Mouse (Mus musculus) thymus, adult 2 months (tissue): ENCODE data around the gene Ap3d1. TPM values are rescaled to one million over a fixed set of nuclear protein-coding genes. Genes with fewer than 3 reads are reported as not detected.

Experiments used
- DNase-seq: peaks from one replicate; pipeline ENCODE4 v3.0.0; 2021
- H3K27ac ChIP-seq: fragments of 200-500 bp; 2 replicates; pipeline ENCODE4 v1.5.1; 2012; ENCODE audit warnings: low read length, control low read depth; ENCODE audit not compliant: control insufficient read depth, insufficient read depth
- H3K27me3 ChIP-seq: fragments of 200-500 bp; 2 replicates; pipeline ENCODE4 v1.6.1; 2012; ENCODE audit warnings: mild to moderate bottlenecking, low read length, moderate library complexity, mixed read lengths; ENCODE audit not compliant: control insufficient read depth, insufficient read depth
- H3K36me3 ChIP-seq: fragments of 200-500 bp; 2 replicates; pipeline ENCODE4 v1.6.1; 2012; ENCODE audit warnings: mild to moderate bottlenecking, low read length, moderate library complexity; ENCODE audit not compliant: control insufficient read depth, insufficient read depth
- H3K4me1 ChIP-seq: fragments of 200-500 bp; replicated peaks from 2 replicates; pipeline ENCODE4 v1.6.1; 2012; ENCODE audit warnings: low read length; ENCODE audit not compliant: control insufficient read depth, insufficient read depth
- H3K4me3 ChIP-seq: fragments of 200-500 bp; 2 replicates; pipeline ENCODE4 v1.5.1; 2012; ENCODE audit warnings: mild to moderate bottlenecking, low read length, control low read depth, moderate library complexity; ENCODE audit not compliant: control insufficient read depth, insufficient read depth
- CTCF ChIP-seq: fragments of 200-500 bp; IDR thresholded peaks from 2 replicates; pipeline ENCODE4 v1.5.1; 2012; ENCODE audit warnings: mild to moderate bottlenecking, control low read depth, low read length, moderate library complexity, borderline replicate concordance; ENCODE audit not compliant: control insufficient read depth, poor library complexity, insufficient read depth; ENCODE audit errors: extremely low read depth
- POLR2A ChIP-seq: fragments of 200-500 bp; IDR thresholded peaks from 2 replicates; pipeline ENCODE4 v1.6.1; 2012; ENCODE audit warnings: mild to moderate bottlenecking, low read length, control low read depth, moderate library complexity; ENCODE audit not compliant: control insufficient read depth, poor library complexity, insufficient read depth; ENCODE audit errors: extremely low read depth
- WGBS: fragments of 180-500 bp; shearing (Covaris S2); methylation state at CpG from one replicate; pipeline ENCODE4 v1.1.7; 2018; 5-methylcytosine and 5-hydroxymethylcytosine counted together
- polyA plus RNA-seq: library from polyadenylated mRNA; depleted of rRNA; stranded (reverse); fragments of >200 nt; gene quantifications from 2 replicates; pipeline ENCODE4 v1.2.3, GENCODE M21; 2012

Ap3d1 gene
- polyA plus RNA-seq, 1 experiment, result 195 TPM

DNA sequence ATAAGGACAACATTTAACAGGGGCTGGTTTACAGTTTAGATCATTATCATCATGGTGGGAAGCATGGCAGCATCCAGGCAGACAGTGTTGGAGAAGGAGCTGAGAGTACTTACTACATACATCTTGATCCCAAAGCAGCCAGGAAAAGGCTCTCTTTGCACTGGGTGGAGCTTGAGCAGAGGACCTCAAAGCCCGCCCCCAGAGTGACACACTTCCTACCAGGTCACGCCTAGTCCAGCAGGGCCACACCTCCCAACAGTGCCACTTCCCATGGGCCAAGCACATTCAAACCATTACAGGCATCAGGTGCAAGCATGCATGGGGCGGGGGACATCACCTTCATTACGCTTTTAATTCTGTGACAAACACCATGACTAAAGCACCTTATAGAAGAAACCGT is 2.2 kb upstream of the Ap3d1 start:
- TF ChIP-seq POLR2A (no peak), CTCF (no peak)
- peaks cover 23% of the 10 kb centered on the region for H3K4me1 ChIP-seq
- H3K36me3 ChIP-seq, result no peaks in the 10 kb centered on the region
- H3K27me3 ChIP-seq, result no peaks in the 10 kb centered on the region
- H3K4me3 ChIP-seq, result no peak overlapping the region
- H3K27ac ChIP-seq, result no peak overlapping the region
- WGBS, result 49% methylated on average over 5 of the region's 5 CpGs
- peak; percentile 25 for DNase-seq

DNA sequence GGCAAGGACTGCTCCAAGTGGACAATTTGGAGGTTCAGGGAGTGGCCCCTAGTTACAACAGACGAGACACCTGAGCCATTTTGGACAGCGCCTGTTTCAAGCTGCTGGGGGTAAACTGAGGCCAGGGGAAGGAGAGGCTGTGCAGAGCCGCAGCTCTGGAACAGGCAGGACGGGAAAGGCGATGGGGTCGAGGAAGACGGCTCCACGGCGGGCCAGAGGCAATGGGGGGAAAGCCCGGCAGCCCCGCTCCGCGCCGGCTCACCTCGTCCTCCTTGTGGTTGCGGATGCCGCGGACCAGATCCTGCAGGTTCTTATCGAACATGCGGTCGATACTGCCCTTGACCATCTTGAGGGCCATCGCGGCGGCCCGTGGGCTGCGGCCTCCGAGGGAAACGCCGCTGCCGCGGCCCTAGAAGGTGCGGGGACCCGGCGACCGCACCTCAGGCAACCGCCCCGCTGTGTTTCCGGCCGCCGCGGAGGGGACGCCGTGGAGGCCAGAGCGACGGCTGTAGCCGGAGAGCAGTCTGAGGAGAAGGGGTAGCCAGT is 357 bp downstream of the Ap3d1 start:
- peaks cover 29% of the 10 kb centered on the region for H3K4me1 ChIP-seq
- H3K4me3 ChIP-seq, result peak overlapping the region; percentile 85
- under 1% methylated on average over 46 of the region's 46 CpGs for WGBS
- H3K27me3 ChIP-seq, result no peaks in the 10 kb centered on the region
- H3K36me3 ChIP-seq, result no peaks in the 10 kb centered on the region
- no peak for DNase-seq
- TF ChIP-seq POLR2A (no peak), CTCF (peak; percentile 45; the same call in 1 of the 2 replicates)
- no peak overlapping the region for H3K27ac ChIP-seq

DNA sequence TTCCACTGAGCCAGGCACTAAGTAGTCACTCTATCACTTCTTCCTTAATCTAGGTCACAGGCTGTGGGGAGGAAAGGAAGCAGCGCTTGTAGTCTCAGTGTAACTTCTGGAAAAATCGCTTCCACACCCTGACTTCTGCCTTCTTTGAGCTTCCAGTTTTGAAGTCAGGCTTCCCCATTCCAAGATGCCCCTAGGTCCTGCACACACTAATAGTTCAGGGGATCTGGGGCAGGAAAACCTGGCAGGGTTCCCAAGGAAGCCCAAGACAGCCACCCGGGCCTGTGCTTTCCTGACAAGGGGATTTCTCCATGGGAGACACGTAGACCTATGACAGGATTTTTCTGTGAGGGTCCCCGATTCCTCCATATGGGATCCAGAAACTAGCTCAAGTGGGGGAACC is 918 bp downstream of the Ap3d1 start:
- 14% methylated on average over 5 of the region's 5 CpGs for WGBS
- H3K4me1 ChIP-seq, result peaks cover 32% of the 10 kb centered on the region
- H3K4me3 ChIP-seq, result peak overlapping the region; percentile 85

DNA sequence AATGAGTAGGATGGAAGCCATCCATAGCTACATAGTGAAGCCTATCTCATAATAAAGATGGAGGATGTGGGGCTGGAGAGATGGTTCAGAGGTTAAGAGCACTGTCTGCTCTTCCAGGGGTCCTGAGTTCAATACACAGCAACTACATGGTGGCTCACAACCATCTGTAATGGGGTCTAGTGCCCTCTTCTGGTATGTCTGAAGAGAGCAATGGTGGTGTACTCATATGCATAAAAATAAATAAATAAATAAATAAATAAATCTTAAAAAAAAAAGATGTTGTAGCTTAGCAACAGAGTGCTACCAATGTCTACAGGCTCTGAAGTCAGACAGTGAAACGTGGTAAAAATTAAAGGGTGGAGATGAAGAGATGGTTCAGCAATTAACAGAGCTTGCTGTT is 3.4 kb downstream of the Ap3d1 start:
- TF ChIP-seq POLR2A (no peak), CTCF (no peak)
- Histone ChIP-seq H3K27ac (no peak overlapping the region), H3K27me3 (no peaks in the 10 kb centered on the region), H3K36me3 (no peaks in the 10 kb centered on the region), H3K4me3 (no peak overlapping the region), H3K4me1 (peaks cover 30% of the 10 kb centered on the region)
- DNase-seq, result no peak
- WGBS, result 76% methylated on average over 1 of the region's 1 CpGs

More for the DNA sequence above, 918 bp downstream of the Ap3d1 start:
- DNase-seq, result peak; percentile 21
- Histone ChIP-seq H3K27ac (peak overlapping the region; percentile 37; the same call in 1 of the 2 replicates), H3K36me3 (no peaks in the 10 kb centered on the region), H3K27me3 (no peaks in the 10 kb centered on the region)
- TF ChIP-seq CTCF, result no peak

DNA sequence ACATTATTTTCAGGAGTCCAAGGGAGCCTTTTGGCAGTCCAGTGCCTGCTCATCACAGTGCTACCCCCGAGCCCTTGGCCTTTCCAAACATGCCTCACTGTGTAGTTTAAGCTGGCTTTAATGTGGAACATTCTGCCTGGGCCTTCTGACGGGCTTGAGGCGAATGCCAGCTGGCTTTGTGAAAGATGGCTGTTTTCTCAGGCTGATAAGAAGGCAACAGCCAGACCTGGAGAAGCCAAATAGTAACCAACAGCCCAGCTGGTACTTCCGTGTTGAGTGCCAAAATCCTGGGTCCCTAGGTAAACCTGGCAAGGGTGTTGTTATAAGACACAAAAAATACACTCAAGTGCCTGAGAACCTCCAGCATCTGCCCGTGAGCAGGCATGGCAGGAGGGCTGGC is 5.3 kb downstream of the Ap3d1 start:
- peaks cover 12% of the 10 kb centered on the region; the same call in 1 of the 2 replicates for H3K36me3 ChIP-seq
- 53% methylated on average over 5 of the region's 5 CpGs for WGBS
- no peak for DNase-seq
- H3K27me3 ChIP-seq, result no peaks in the 10 kb centered on the region
- peaks cover 24% of the 10 kb centered on the region for H3K4me1 ChIP-seq
- no peak overlapping the region for H3K27ac ChIP-seq
- no peak for TF ChIP-seq CTCF
- no peak for TF ChIP-seq POLR2A
- H3K4me3 ChIP-seq, result no peak overlapping the region

DNA sequence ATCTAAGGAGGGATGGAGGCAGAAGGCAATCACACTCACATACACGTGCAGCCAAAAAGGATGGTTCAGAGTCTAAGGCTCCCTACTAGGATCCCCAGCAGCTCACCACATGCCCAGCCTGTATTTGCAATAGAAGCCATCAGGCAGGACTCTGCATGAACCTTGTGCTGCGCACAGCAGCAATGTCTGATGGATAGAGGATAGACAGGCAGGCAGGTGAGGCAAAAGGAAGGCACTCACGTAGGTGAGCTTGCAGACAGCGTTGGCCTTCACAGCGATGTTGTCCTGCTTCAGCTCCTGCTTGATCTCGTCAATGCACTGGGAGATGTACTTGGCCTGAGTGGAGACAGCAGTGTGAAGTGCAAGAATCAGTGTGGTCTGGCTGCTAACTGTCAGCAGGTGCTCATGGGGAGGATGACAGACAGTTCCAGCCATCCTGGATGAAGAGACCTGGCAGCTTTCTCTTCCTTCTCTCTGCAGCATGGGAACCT is 9.4 kb downstream of the Ap3d1 start:
- peaks cover 48% of the 10 kb centered on the region for H3K36me3 ChIP-seq
- peaks cover 9% of the 10 kb centered on the region for H3K4me1 ChIP-seq

DNA sequence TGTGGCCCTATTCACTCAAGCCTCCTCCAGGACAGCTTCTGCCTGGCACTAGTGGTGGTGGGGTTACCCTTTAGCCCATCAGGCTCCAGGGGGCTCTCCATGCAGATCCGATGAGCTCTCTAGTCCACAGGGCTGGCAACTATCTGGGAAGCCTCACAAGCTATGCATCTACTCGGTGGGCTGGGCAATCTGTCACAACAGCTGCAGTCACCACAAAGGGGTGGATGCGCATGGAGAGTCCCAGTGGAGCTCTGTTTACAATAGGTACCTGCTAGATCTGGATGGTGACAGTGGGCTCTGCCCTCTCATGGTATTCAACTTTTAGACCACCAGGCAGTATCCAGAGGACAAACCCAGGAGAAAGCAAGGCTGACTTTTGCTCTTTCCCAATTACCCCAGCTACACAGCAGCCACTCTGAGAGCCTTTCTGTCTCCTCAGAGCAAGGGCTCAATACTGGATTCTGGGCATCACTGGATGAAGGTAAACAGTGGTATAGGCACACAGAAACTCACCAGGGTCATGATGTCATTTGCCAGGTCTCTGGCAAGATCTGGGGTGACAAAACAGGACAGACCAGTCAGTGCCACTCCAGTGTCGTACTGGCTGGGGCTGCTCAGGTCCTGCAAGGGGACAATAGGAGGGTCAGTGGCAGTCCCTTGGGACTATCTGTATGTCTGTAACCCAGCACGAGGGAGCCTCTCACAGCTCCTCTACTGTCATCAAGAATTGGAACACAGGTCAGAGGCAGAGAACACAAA is 14.5 kb downstream of the Ap3d1 start:
- Histone ChIP-seq H3K4me3 (no peak overlapping the region), H3K4me1 (no peaks in the 10 kb centered on the region), H3K36me3 (peaks cover 85% of the 10 kb centered on the region), H3K27me3 (no peaks in the 10 kb centered on the region), H3K27ac (no peak overlapping the region)
- WGBS, result 96% methylated on average over 5 of the region's 5 CpGs
- TF ChIP-seq POLR2A (no peak), CTCF (no peak)
- no peak for DNase-seq

More for the DNA sequence above, 9.4 kb downstream of the Ap3d1 start:
- H3K27ac ChIP-seq, result no peak overlapping the region
- TF ChIP-seq CTCF (no peak), POLR2A (no peak)
- no peaks in the 10 kb centered on the region for H3K27me3 ChIP-seq
- 98% methylated on average over 6 of the region's 6 CpGs for WGBS
- H3K4me3 ChIP-seq, result no peak overlapping the region
- no peak for DNase-seq
